Comparison of ENCODE assay signal across 22 mouse cellular contexts in the genomic region with DNA sequence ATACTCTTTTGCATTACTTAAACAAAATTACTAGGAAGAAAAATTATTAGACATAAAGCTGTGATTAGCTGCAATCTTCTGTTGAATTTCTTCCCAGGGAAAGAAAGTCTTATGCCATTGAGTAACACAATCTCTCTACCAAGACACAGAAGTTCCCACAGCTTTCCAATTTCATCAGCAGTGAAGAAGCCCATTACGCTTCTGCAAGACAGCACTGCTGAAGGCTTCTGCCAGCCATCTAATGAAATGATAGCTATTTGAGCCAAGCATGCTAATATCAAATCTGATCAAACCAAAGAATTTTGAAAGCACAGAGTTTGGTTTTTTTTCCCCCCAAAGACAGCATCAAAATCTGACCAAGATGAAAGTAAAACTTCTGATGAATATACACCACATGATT.
DNase-seq lines count a peak whose midpoint lies in the region; ATAC-seq and TF ChIP-seq lines count a peak whose summit lies in the region.
"Had no signal": no experiment of that assay in that cellular context is flagged by ENCODE, and none has a peak within 500 bp of the region (broad histone marks: within the 10 kb centered on the region; RNA-seq: fewer than 3 reads in every experiment).

No protein-coding gene starts in this region.

- no peaks in the 10 kb centered on the region for H3K4me1 ChIP-seq in hindbrain, postnatal 0 days (ENCODE audit: insufficient read depth, low read length)
- H3K4me1 ChIP-seq in hindbrain, embryonic 16.5 days (ENCODE audit: control insufficient read depth, insufficient read depth, low read depth, low read length): no peaks in the 10 kb centered on the region; the same call in 1 of the 2 replicates
- no peaks in the 10 kb centered on the region for H3K4me1 ChIP-seq in midbrain, postnatal 0 days (ENCODE audit: insufficient read depth, low read length)
- H3K4me1 ChIP-seq in midbrain, embryonic 11.5 days (ENCODE audit: control insufficient read depth, insufficient read depth, low read length): no peaks in the 10 kb centered on the region
- H3K4me1 ChIP-seq: embryonic facial prominence, embryonic 13.5 days; forebrain, embryonic 13.5 days; heart, embryonic 15.5 days; hindbrain, embryonic 10.5 days had no signal

- peak; percentile 71 to 77 for DNase-seq in cerebellum, postnatal 10 days
- DNase-seq in cerebellum, adult 11 months: no peak
- DNase-seq in hindbrain, postnatal 0 days (ENCODE audit: low spot score): peak; percentile 59
- peak; percentile 54 for DNase-seq in midbrain, postnatal 0 days (ENCODE audit: low spot score)
- no peak for DNase-seq in midbrain, embryonic 11.5 days (ENCODE audit: low spot score, missing footprints)
- DNase-seq: adrenal gland, postnatal 14 days; cerebellum, adult 11-12 months; forebrain, postnatal 0 days; gastrocnemius, postnatal 14 days; heart, adult 2 months had no signal

- no peak for ATAC-seq in hindbrain, postnatal 0 days
- no peak for ATAC-seq in hindbrain, embryonic 16.5 days
- no peak for ATAC-seq in midbrain, postnatal 0 days (ENCODE audit: low FRiP score)
- ATAC-seq in midbrain, embryonic 11.5 days (ENCODE audit: low FRiP score): no peak
- ATAC-seq: activated CD4-positive, CD25-positive, alpha-beta regulatory T cell, adult 4 months; forebrain, embryonic 13.5 days; forebrain, postnatal 0 days; inflammation-experienced regulatory T-cells, adult 6 months; intestine, postnatal 0 days; Patski had no signal

- WGBS in hindbrain, postnatal 0 days: 59% methylated on average over 1 of the region's 1 CpGs
- WGBS in hindbrain, embryonic 16.5 days: 70% methylated on average over 1 of the region's 1 CpGs
- WGBS in midbrain, postnatal 0 days: 58% methylated on average over 1 of the region's 1 CpGs
- 64% methylated on average over 1 of the region's 1 CpGs for WGBS in midbrain, embryonic 11.5 days

- H3K27ac ChIP-seq in hindbrain, postnatal 0 days: peak overlapping the region; percentile 36; the same call in 1 of the 2 replicates
- H3K27ac ChIP-seq in hindbrain, embryonic 16.5 days (ENCODE audit: low read depth, low read length): no peak overlapping the region
- H3K27ac ChIP-seq in midbrain, postnatal 0 days (ENCODE audit: low read depth, low read length): no peak overlapping the region; the same call in 1 of the 2 replicates
- no peak overlapping the region for H3K27ac ChIP-seq in midbrain, embryonic 11.5 days (ENCODE audit: low read depth, low read length)
- H3K27ac ChIP-seq: embryonic facial prominence, embryonic 13.5 days; forebrain, embryonic 13.5 days; heart, adult 2 months; heart, embryonic 15.5 days; hindbrain, embryonic 10.5 days; hindbrain, embryonic 14.5 days had no signal

- no peak for TF ChIP-seq CTCF in hindbrain, postnatal 0 days (IDR thresholded peaks at IDR 0.05; ENCODE audit: low read depth)
- TF ChIP-seq CTCF in midbrain, postnatal 0 days (IDR thresholded peaks at IDR 0.05): no peak

- no peaks in the 10 kb centered on the region for H3K9me3 ChIP-seq in hindbrain, postnatal 0 days (ENCODE audit: low read length)
- no peaks in the 10 kb centered on the region for H3K9me3 ChIP-seq in hindbrain, embryonic 16.5 days (ENCODE audit: control insufficient read depth, low read length)
- no peaks in the 10 kb centered on the region for H3K9me3 ChIP-seq in midbrain, postnatal 0 days (ENCODE audit: low read length)
- H3K9me3 ChIP-seq in midbrain, embryonic 11.5 days (ENCODE audit: control insufficient read depth, low read length): no peaks in the 10 kb centered on the region
- H3K9me3 ChIP-seq: embryonic facial prominence, embryonic 13.5 days; forebrain, embryonic 13.5 days; heart, embryonic 15.5 days; hindbrain, embryonic 10.5 days had no signal

- no peaks in the 10 kb centered on the region for H3K36me3 ChIP-seq in hindbrain, postnatal 0 days (ENCODE audit: insufficient read depth, low read length)
- H3K36me3 ChIP-seq in hindbrain, embryonic 16.5 days (ENCODE audit: control insufficient read depth, insufficient read depth, low read length): no peaks in the 10 kb centered on the region
- no peaks in the 10 kb centered on the region for H3K36me3 ChIP-seq in midbrain, postnatal 0 days (ENCODE audit: insufficient read depth, low read length)
- H3K36me3 ChIP-seq in midbrain, embryonic 11.5 days (ENCODE audit: control insufficient read depth, insufficient read depth, low read length): no peaks in the 10 kb centered on the region
- H3K36me3 ChIP-seq: embryonic facial prominence, embryonic 13.5 days; heart, embryonic 15.5 days; hindbrain, embryonic 10.5 days had no signal

- no peak overlapping the region for H3K9ac ChIP-seq in hindbrain, postnatal 0 days (replicated peaks; ENCODE audit: low read length)
- H3K9ac ChIP-seq in hindbrain, embryonic 16.5 days (ENCODE audit: low read depth, low read length): no peak overlapping the region
- no peak overlapping the region for H3K9ac ChIP-seq in midbrain, postnatal 0 days (replicated peaks; ENCODE audit: low read length, poor library complexity, severe bottlenecking)
- H3K9ac ChIP-seq in midbrain, embryonic 11.5 days (ENCODE audit: low read length): no peak overlapping the region
- H3K9ac ChIP-seq: embryonic facial prominence, embryonic 13.5 days; forebrain, embryonic 13.5 days; forebrain, postnatal 0 days; heart, embryonic 15.5 days; hindbrain, embryonic 14.5 days had no signal

- H3K4me2 ChIP-seq in hindbrain, postnatal 0 days (ENCODE audit: low read depth, low read length): no peak overlapping the region; the same call in 1 of the 2 replicates
- H3K4me2 ChIP-seq in hindbrain, embryonic 16.5 days (ENCODE audit: low read length): no peak overlapping the region
- no peak overlapping the region for H3K4me2 ChIP-seq in midbrain, postnatal 0 days (ENCODE audit: low read depth, low read length, poor library complexity, severe bottlenecking)
- no peak overlapping the region for H3K4me2 ChIP-seq in midbrain, embryonic 11.5 days
- H3K4me2 ChIP-seq: embryonic facial prominence, embryonic 13.5 days; forebrain, embryonic 13.5 days; heart, embryonic 11.5 days; heart, embryonic 15.5 days; hindbrain, embryonic 14.5 days had no signal

- H3K27me3 ChIP-seq in hindbrain, postnatal 0 days (ENCODE audit: insufficient read depth, low read length): no peaks in the 10 kb centered on the region
- no peaks in the 10 kb centered on the region for H3K27me3 ChIP-seq in hindbrain, embryonic 16.5 days (replicated peaks; ENCODE audit: control insufficient read depth, insufficient read depth, low read length)
- no peaks in the 10 kb centered on the region for H3K27me3 ChIP-seq in midbrain, postnatal 0 days (ENCODE audit: insufficient read depth, low read length)
- H3K27me3 ChIP-seq in midbrain, embryonic 11.5 days (ENCODE audit: control insufficient read depth, insufficient read depth, low read length): no peaks in the 10 kb centered on the region
- H3K27me3 ChIP-seq: CH12.LX; embryonic facial prominence, embryonic 13.5 days; forebrain, embryonic 13.5 days; heart, embryonic 15.5 days had no signal

- H3K4me3 ChIP-seq in hindbrain, postnatal 0 days (ENCODE audit: low read length): no peak overlapping the region
- no peak overlapping the region for H3K4me3 ChIP-seq in hindbrain, embryonic 16.5 days (ENCODE audit: low read length)
- H3K4me3 ChIP-seq in midbrain, postnatal 0 days (ENCODE audit: low read depth, low read length): no peak overlapping the region
- H3K4me3 ChIP-seq in midbrain, embryonic 11.5 days (ENCODE audit: low read depth, low read length): no peak overlapping the region
- H3K4me3 ChIP-seq: embryonic facial prominence, embryonic 13.5 days; forebrain, embryonic 13.5 days; heart, adult 2 months; heart, embryonic 15.5 days; hindbrain, embryonic 10.5 days had no signal

Comparison
In these comparisons a context has a peak if more than half of its experiments do, and no peak if none do; other contexts are left out.
1. DNase-seq: peak in cerebellum, postnatal 10 days (2 of 2), hindbrain, postnatal 0 days (single experiment) and midbrain, postnatal 0 days (single experiment); none in cerebellum, adult 11 months (single experiment) and midbrain, embryonic 11.5 days (single experiment).